Mouse (Mus musculus) myocyte (in vitro differentiated cells): ENCODE measurements around the gene Tenm2.

Experiments
- E2F4 ChIP-seq: IDR thresholded peaks from one replicate; pipeline ENCODE4 v1.6.1; 2011; ENCODE audit warnings: mild to moderate bottlenecking, control low read depth, moderate library complexity; ENCODE audit not compliant: insufficient read depth
- POLR2A ChIP-seq: IDR thresholded peaks from one replicate; pipeline ENCODE4 v1.6.1; 2011; ENCODE audit warnings: low read depth, mild to moderate bottlenecking, control low read depth, moderate library complexity; ENCODE audit not compliant: insufficient read length
- POLR2AphosphoS2 ChIP-seq: IDR thresholded peaks from one replicate; pipeline ENCODE4 v1.6.1; 2011; ENCODE audit warnings: low read depth, control low read depth; ENCODE audit not compliant: insufficient read length

DNA sequence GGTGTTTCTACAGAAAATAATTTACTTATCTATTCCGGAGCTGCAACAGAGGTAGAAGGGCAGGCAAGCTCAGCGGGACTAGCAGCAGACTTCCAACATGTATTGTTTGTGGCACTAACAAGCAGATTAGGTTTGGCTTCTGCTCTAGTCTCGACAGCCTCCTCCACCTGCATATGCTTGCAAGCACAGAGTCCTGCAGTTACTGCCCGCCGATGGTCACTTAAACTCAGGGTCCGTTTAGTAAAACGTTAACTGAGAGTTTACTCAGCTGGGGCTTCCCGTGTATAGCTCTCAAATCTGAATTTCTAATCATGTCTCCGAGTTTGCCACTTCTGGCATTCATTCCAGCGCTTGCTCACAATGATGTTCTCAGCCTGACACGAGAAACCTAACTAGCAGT, 404.3 kb downstream of the Tenm2 start:
- TF ChIP-seq POLR2A, result no peak
- TF ChIP-seq POLR2AphosphoS2, result no peak
- no peak for TF ChIP-seq E2F4
